Mouse (Mus musculus) T-cell, adult 2 months (primary cell): Measurements from ENCODE around the gene Adgrg7.

Source experiments
- DNase-seq: peaks from one replicate; pipeline ENCODE4 v3.0.0; 2022; ENCODE audit warnings: low spot score

Gene Adgrg7

GRCm38 (mm10) chr16:56710071-56710470, 85.6 kb downstream of the Adgrg7 start:
- no peak for DNase-seq

GRCm38 (mm10) chr16:56705731-56706130, 89.9 kb downstream of the Adgrg7 start:
- no peak for DNase-seq

GRCm38 (mm10) chr16:56700898-56701297, 94.8 kb downstream of the Adgrg7 start:
- no peak for DNase-seq

GRCm38 (mm10) chr16:56696448-56696847, 99.2 kb downstream of the Adgrg7 start:
- no peak for DNase-seq

GRCm38 (mm10) chr16:56690715-56691114, 104.9 kb downstream of the Adgrg7 start:
- no peak for DNase-seq

- DNase-seq: no peak
These were observed 108.9 kb downstream of the Adgrg7 start for GRCm38 (mm10) chr16:56686747-56687146.

GRCm38 (mm10) chr16:56681010-56681645, 114.5 kb downstream of the Adgrg7 start:
- DNase-seq: no peak

- no peak for DNase-seq
These were observed 118.5 kb downstream of the Adgrg7 start for GRCm38 (mm10) chr16:56677146-56677545.
